Mouse (Mus musculus) ES-Bruce4 (cell line): ENCODE data around the gene Phf2.

Source experiments
- CTCF ChIP-seq: IDR thresholded peaks from one replicate; pipeline ENCODE4 v1.8.1; 2011; ENCODE audit warnings: low read depth, low read length
- POLR2A ChIP-seq: IDR thresholded peaks from one replicate; pipeline ENCODE4 v1.8.1; 2011; ENCODE audit warnings: low read length; ENCODE audit not compliant: insufficient read depth

DNA sequence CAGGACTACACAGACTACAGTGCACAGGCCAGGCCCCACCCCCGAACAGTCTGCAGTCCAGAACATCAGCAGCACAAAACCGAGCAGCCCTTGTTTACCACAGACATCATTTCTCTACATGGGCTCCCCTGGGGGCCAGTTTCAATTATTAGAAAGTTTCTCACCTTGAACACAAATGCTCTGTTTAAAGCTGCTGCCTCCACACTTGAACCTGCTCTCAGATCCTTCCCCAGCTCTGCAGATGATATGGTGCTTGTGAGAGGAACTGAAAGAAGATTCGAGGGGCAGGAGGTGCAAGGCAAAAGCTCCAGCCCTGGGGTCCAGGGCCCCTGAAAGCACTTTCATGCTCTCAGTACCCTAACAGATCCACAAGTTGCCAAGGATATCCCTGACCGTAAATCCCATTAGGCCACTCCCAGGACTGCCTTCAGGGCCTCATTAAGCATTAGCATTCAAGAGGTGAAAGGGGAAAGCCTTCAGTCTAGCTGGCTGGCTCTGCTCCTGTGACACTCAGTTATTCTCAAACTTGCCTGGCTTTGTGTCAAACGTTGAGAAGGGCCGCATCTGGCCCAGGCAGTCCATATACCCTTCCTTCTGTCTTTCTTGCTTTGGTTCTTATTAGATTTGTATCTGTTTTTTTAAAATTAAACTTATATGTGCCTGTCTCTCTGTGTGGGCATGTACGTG is 13.5 kb downstream of the Phf2 start:
- no peak for TF ChIP-seq POLR2A
- no peak for TF ChIP-seq CTCF
